Mouse (Mus musculus): ENCODE measurements around the gene Arhgap27. TPM values are rescaled to one million over a fixed set of nuclear protein-coding genes. Genes with fewer than 3 reads are reported as not detected.

Gene Arhgap27
- polyA plus RNA-seq, 1 experiment: 0.31 TPM

DNA sequence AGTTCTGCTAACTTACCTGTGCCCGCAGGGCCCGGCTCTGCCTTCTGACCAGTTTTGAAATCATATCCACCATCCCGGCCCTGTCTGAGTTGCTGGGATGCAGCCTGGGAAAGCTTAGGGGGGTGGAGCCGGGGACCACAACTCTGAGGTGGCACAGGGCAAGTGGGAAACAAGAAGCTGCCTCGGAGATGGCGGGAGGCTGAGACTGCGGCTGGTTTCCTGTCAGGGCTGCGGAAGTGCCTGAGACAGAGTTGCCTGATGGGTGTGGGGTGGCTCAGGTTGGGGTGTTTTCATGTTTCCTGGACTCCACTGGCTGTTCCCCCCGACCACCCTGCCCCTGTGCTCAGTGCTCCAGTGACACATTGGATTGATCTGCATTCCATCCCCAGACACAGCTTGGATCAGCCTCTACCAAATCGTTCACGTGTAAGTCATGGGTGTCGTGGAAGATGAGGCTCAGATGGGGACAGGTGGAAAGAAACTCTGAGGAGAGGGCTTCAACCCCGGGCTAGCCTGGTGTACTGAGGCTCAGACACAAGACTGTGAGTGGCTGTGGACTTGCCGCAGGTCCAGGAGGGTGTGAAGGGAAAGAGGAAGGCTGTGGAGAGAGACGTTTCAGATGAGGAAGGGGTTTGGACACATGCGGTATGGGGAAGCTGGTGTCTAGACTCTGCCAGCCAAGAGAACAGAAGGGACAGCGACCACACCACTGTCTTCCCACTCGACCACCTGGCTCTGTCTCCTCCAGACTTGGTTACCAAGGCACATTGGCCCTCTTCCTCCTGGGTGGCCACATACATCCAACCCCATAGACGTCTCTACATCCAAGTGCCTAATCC is 18.8 kb downstream of the Arhgap27 start:
- Histone ChIP-seq H3K4me3 (no peak overlapping the region), H3ac (ENCODE audit: control insufficient read depth, insufficient read length) (no peak overlapping the region), H3K4me2 (ENCODE audit: low read depth) (no peak overlapping the region), H3K27me3 (ENCODE audit: control insufficient read depth, insufficient read depth, insufficient read length) (no peaks in the 10 kb centered on the region), H3K79me2 (ENCODE audit: control insufficient read depth, insufficient read depth) (no peaks in the 10 kb centered on the region), H3K36me3 (ENCODE audit: control insufficient read depth, insufficient read depth) (no peaks in the 10 kb centered on the region)
- no peak for TF ChIP-seq REST (IDR thresholded peaks at IDR 0.05; ENCODE audit: insufficient read depth, insufficient read length)

GRCm38 (mm10) chr11:103343881-103344280 is 19.6 kb downstream of the Arhgap27 start:
- H3K4me3 ChIP-seq: no peak overlapping the region

GRCm38 (mm10) chr11:103343063-103343462 is 20.4 kb downstream of the Arhgap27 start:
- H3K4me2 ChIP-seq (ENCODE audit: low read depth): no peak overlapping the region
- H3ac ChIP-seq (ENCODE audit: control insufficient read depth, insufficient read length): no peak overlapping the region
- H3K36me3 ChIP-seq (ENCODE audit: control insufficient read depth, insufficient read depth): no peaks in the 10 kb centered on the region

More at GRCm38 (mm10) chr11:103343881-103344280, 19.6 kb downstream of the Arhgap27 start:
- no peak overlapping the region for H3ac ChIP-seq (ENCODE audit: control insufficient read depth, insufficient read length)
- no peaks in the 10 kb centered on the region for H3K79me2 ChIP-seq (ENCODE audit: control insufficient read depth, insufficient read depth)
- TF ChIP-seq SRF (IDR thresholded peaks at IDR 0.05; ENCODE audit: control insufficient read depth, insufficient read length, low read depth) (no peak), USF1 (IDR thresholded peaks at IDR 0.05; ENCODE audit: low read depth) (no peak), E2F4 (IDR thresholded peaks at IDR 0.05; ENCODE audit: insufficient read depth) (no peak), MYOD1 (IDR thresholded peaks at IDR 0.05; ENCODE audit: control insufficient read depth in 1 of 3, insufficient read length in 2 of 3, low read depth in 2 of 3) (no peak), REST (IDR thresholded peaks at IDR 0.05; ENCODE audit: insufficient read depth, insufficient read length) (no peak), MAX (IDR thresholded peaks at IDR 0.05; ENCODE audit: low read depth) (no peak), MYOG (IDR thresholded peaks at IDR 0.05; ENCODE audit: control insufficient read depth in 1 of 3, insufficient read depth in 1 of 3, insufficient read length in 2 of 3, low read depth in 2 of 3) (no peak), CEBPB (IDR thresholded peaks at IDR 0.05; ENCODE audit: insufficient read depth, poor library complexity, severe bottlenecking) (no peak), TCF12 (IDR thresholded peaks at IDR 0.05; ENCODE audit: insufficient read depth, poor library complexity, severe bottlenecking) (no peak), TCF3 (IDR thresholded peaks at IDR 0.05; ENCODE audit: insufficient read length, low read depth) (no peak), POLR2AphosphoS2 (IDR thresholded peaks at IDR 0.05; ENCODE audit: insufficient read length, low read depth) (no peak), POLR2A (IDR thresholded peaks at IDR 0.05; ENCODE audit: insufficient read length, low read depth) (no peak)
- H3K4me2 ChIP-seq (ENCODE audit: low read depth): no peak overlapping the region
- H3K27me3 ChIP-seq (ENCODE audit: control insufficient read depth, insufficient read depth, insufficient read length): no peaks in the 10 kb centered on the region
- no peaks in the 10 kb centered on the region for H3K36me3 ChIP-seq (ENCODE audit: control insufficient read depth, insufficient read depth)

GRCm38 (mm10) chr11:103340677-103341076 is 22.8 kb downstream of the Arhgap27 start:
- no peak overlapping the region for H3ac ChIP-seq (ENCODE audit: control insufficient read depth, insufficient read length)
- no peak overlapping the region for H3K4me3 ChIP-seq
- H3K4me2 ChIP-seq (ENCODE audit: low read depth): no peak overlapping the region
- H3K36me3 ChIP-seq (ENCODE audit: control insufficient read depth, insufficient read depth): no peaks in the 10 kb centered on the region
- TF ChIP-seq REST (IDR thresholded peaks at IDR 0.05; ENCODE audit: insufficient read depth, insufficient read length) (no peak), E2F4 (IDR thresholded peaks at IDR 0.05; ENCODE audit: insufficient read depth) (no peak)
- no peaks in the 10 kb centered on the region for H3K27me3 ChIP-seq (ENCODE audit: control insufficient read depth, insufficient read depth, insufficient read length)
- H3K79me2 ChIP-seq (ENCODE audit: control insufficient read depth, insufficient read depth): no peaks in the 10 kb centered on the region

More at GRCm38 (mm10) chr11:103343063-103343462, 20.4 kb downstream of the Arhgap27 start:
- no peaks in the 10 kb centered on the region for H3K27me3 ChIP-seq (ENCODE audit: control insufficient read depth, insufficient read depth, insufficient read length)
- H3K4me3 ChIP-seq: no peak overlapping the region
- TF ChIP-seq E2F4 (IDR thresholded peaks at IDR 0.05; ENCODE audit: insufficient read depth) (no peak), POLR2AphosphoS2 (IDR thresholded peaks at IDR 0.05; ENCODE audit: insufficient read length, low read depth) (no peak), CEBPB (IDR thresholded peaks at IDR 0.05; ENCODE audit: insufficient read depth, poor library complexity, severe bottlenecking) (no peak), SRF (IDR thresholded peaks at IDR 0.05; ENCODE audit: control insufficient read depth, insufficient read length, low read depth) (no peak), TCF12 (IDR thresholded peaks at IDR 0.05; ENCODE audit: insufficient read depth, poor library complexity, severe bottlenecking) (no peak), USF1 (IDR thresholded peaks at IDR 0.05; ENCODE audit: low read depth) (no peak), MAX (IDR thresholded peaks at IDR 0.05; ENCODE audit: low read depth) (no peak), MYOD1 (IDR thresholded peaks at IDR 0.05; ENCODE audit: control insufficient read depth in 1 of 3, insufficient read length in 2 of 3, low read depth in 2 of 3) (no peak), TCF3 (IDR thresholded peaks at IDR 0.05; ENCODE audit: insufficient read length, low read depth) (no peak)
- H3K79me2 ChIP-seq (ENCODE audit: control insufficient read depth, insufficient read depth): no peaks in the 10 kb centered on the region

GRCm38 (mm10) chr11:103340130-103340529 is 23.4 kb downstream of the Arhgap27 start:
- Histone ChIP-seq H3K79me2 (ENCODE audit: control insufficient read depth, insufficient read depth) (no peaks in the 10 kb centered on the region), H3ac (ENCODE audit: control insufficient read depth, insufficient read length) (no peak overlapping the region), H3K27me3 (ENCODE audit: control insufficient read depth, insufficient read depth, insufficient read length) (no peaks in the 10 kb centered on the region), H3K4me2 (ENCODE audit: low read depth) (no peak overlapping the region), H3K4me3 (no peak overlapping the region), H3K36me3 (ENCODE audit: control insufficient read depth, insufficient read depth) (no peaks in the 10 kb centered on the region)
- TF ChIP-seq SRF (IDR thresholded peaks at IDR 0.05; ENCODE audit: control insufficient read depth, insufficient read length, low read depth) (no peak), MYOG (IDR thresholded peaks at IDR 0.05; ENCODE audit: control insufficient read depth in 1 of 3, insufficient read depth in 1 of 3, insufficient read length in 2 of 3, low read depth in 2 of 3) (no peak), USF1 (IDR thresholded peaks at IDR 0.05; ENCODE audit: low read depth) (no peak), POLR2AphosphoS2 (IDR thresholded peaks at IDR 0.05; ENCODE audit: insufficient read length, low read depth) (no peak), CEBPB (IDR thresholded peaks at IDR 0.05; ENCODE audit: insufficient read depth, poor library complexity, severe bottlenecking) (no peak), REST (IDR thresholded peaks at IDR 0.05; ENCODE audit: insufficient read depth, insufficient read length) (no peak), TCF12 (IDR thresholded peaks at IDR 0.05; ENCODE audit: insufficient read depth, poor library complexity, severe bottlenecking) (no peak), TCF3 (IDR thresholded peaks at IDR 0.05; ENCODE audit: insufficient read length, low read depth) (no peak), E2F4 (IDR thresholded peaks at IDR 0.05; ENCODE audit: insufficient read depth) (no peak), MAX (IDR thresholded peaks at IDR 0.05; ENCODE audit: low read depth) (no peak), POLR2A (IDR thresholded peaks at IDR 0.05; ENCODE audit: insufficient read length, low read depth) (no peak), MYOD1 (IDR thresholded peaks at IDR 0.05; ENCODE audit: control insufficient read depth in 1 of 3, insufficient read length in 2 of 3, low read depth in 2 of 3) (no peak)

All from myocyte (in vitro differentiated cells).